Mouse (Mus musculus): ENCODE data around the gene Shbg.
"Not testable (repeated sequence)": the region's sequence is repeated elsewhere in the genome, so short reads cannot be mapped to it uniquely, and the experiment has no call there.

Gene Shbg

DNA sequence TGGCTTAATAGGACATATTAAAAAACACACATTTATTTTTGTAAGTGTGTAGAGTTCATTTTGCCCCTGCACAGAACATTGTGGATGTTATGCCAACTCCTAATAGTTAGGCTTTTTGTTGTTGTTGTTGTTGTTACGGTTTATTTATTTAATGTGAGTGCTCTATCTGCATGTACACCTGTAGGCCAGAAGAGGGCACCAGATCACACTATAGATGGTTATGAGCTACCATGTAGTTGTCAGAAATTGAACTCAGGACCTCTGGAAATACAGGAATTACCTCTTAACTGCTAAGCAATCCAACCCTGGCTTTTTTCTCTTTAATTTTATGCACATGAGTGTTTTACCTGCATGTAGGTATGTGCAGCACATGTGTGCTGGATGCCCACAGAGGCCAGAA, 12.1 kb upstream of the Shbg start:
- peak; percentile 62 for DNase-seq

GRCm38 (mm10) chr11:69628286-69628685, 10.6 kb upstream of the Shbg start:
- peak; percentile 90 for DNase-seq

DNA sequence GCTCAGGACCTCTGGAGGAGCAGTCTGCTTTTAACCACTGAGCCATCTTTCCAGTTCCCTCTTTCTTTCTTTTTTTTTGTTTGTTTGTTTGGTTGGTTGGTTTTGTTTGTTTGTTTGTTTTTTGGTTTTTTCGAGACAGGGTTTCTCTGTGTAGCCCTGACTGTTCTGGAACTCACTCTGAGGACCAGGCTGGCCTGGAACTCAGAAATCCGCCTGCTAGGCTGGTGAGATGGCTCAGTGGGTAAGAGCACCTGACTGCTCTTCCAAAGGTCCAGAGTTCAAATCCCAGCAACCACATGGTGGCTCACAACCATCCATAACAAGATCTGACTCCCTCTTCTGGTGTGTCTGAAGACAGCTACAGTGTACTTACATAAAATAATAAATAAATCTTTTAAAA, 6.6 kb upstream of the Shbg start:
- not testable (repeated sequence) for DNase-seq

DNA sequence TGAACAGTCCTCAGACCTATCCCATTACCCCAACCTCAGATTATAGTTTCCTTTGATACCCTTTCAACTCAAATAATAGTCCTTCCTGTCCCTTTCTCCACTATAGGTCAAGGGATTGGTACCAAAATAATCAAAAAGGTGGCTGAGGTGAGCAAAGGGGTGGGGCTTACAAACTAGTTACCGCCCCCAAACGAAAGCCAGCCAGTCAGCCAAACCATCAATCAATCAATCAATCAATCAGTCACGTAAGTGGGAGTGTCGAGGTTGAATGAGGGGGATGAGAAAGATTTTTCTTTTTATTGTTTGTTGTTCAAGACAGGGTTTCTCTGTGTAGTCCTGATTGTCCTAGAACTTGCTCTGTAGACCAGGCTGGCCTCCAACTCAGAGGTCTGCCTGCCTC, 5.3 kb upstream of the Shbg start:
- no peak for DNase-seq

DNA sequence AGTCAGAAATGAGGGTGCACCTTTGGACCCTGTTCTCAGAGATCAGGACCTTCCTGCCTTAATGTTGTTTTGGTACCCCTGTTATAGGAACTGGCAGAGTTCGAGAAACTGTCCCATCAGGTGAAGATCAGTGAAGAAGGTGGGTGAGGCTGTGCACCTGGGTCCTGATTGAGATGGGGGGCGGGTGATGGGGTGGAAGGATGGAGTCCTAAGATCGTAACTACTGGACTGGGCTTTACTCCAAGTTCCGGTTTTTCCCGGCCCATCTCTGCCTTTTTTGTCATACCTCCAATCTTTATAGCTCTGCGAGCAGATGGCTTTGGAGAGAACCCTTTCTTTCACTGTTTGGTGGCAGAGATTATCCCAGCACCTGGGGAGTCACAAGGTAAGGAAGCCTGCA, 4.7 kb upstream of the Shbg start:
- DNase-seq, result peak; percentile 73

- DNase-seq, result peak; percentile 65
These were observed 4.0 kb upstream of the Shbg start, which contains the start of gene Sat2 for GRCm38 (mm10) chr11:69621571-69622268. Gene Sat2, plus strand, starts transcription at chr11:69622024.

DNA sequence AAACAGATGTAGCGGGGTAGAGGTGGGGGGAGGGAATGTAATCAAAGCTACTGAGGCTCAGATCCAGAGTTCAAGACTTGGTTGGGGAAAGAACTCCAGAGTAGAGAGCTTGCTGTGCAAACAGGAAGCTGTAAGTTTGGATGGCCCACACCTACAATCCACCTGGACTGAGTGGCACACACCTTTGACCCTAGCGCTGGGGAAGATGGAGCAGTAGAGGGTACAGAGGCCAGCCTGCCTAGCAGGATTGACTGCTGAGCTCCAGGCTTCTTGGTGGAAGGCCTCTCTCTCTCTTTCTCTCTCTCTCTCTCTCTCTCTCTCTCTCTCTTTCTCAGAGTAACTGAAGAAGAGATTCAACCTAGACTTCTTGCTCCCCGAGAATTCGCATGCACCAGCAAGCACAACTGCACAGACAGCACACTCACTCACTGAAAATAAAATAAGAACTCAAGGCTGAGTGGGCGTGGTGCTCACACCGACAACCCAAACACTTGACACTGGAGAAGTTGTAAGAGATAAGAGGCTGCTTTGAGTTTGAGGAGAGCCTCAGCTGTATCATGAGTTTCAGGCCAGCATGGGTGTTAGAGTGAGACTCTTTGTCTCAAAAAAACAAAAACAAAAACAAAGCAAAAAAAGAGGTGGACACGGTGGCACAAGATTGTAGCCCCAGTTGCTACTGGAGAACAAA, 2.8 kb upstream of the Shbg start:
- DNase-seq, result no peak

- no peak for DNase-seq
These were observed 924 bp downstream of the Shbg start for GRCm38 (mm10) chr11:69616781-69617180.

DNA sequence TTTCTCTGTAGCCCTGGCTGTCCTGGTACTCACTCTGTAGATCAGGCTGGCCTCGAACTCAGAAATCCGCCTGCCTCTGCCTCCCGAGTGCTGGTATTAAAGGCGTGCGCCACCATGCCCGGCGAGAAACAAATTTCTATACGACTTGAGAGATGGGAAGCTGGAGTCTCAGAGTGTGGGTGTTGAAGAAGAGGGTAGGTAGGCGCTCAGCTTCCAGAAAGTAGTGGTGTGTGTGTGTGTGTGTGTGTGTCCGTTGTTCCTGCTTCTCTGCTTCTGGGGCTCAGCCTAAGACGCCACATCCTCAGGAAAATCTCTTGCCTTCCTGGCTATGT, 3.5 kb downstream of the Shbg start:
- not testable (repeated sequence) for DNase-seq

GRCm38 (mm10) chr11:69613553-69614256, 4.0 kb downstream of the Shbg start:
- DNase-seq, result peak; percentile 91

DNA sequence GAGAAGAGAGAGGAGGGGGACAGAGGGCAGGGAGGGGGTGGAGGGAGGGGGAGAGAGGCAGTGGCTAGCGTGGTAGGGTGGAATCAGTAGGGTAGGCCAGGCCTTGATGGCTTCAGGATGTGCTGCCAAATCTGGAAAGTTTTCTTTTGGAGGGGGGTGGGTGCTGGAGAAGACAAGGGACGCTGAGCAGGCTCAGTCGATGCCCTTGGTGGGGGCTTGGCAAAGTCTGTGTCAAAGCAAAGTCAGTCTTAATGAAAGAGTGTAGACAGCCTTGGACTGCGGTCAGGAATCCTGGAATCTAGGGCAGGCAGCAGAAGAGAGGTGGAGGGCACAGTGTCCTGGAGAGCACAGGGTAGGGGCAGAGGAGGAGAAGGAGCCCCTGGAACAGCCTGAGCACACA, 6.8 kb downstream of the Shbg start:
- no peak for DNase-seq

DNA sequence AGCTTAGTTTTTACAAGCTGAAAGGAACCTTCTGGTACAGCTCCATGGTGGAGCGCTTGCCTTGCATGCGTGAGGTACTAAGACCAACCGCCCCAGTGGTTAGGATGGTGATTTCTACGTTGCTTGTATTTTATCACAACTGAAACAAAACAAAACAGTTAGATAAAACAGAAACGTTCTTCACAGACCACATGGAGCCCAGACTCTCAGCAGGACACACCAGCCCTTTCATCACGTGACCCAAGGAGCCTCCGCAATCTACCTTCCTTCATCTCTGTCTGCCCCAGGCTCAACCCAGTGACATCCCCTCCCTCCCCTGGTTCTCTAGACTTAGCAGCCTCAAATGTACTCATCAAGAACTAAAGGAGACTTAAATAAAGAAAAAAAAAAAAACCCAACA, 8.3 kb downstream of the Shbg start:
- DNase-seq, result no peak

GRCm38 (mm10) chr11:69608525-69608924, 9.2 kb downstream of the Shbg start:
- DNase-seq, result no peak

DNA sequence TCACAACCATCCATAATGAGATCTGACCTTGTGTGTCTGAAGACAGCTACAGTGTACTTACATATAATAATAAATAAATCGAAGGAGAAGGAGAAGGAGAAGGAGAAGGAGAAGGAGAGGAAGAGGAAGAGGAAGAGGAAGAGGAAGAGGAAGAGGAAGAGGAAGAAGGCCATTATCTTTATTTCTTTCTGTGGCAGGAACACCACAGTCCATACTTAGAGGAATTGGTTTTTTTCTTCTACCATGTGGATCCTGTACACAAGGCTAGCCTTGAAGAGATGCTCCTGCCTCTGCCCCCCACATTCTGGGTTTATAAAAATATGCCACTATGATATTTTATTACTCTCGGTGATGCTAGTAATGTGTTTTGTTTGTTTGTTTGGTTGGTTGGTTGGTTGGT, 10.9 kb downstream of the Shbg start:
- DNase-seq, result no peak

DNA sequence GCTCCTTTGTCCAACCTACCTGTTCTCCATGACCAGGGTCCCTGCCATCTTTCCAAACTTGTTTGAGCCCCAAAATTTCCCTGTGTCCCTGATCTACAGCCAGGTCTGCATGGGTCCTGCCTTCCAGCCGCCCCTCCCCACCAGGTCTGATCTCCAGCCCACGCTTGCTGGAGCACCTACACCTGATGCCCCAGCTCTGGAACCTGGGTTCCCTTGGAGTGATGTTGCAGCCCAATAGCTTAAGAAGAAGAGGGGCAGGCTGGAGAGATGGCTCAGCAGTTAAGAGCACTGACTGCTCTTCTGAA, 11.3 kb downstream of the Shbg start:
- no peak for DNase-seq

GRCm38 (mm10) chr11:69605726-69606490, 11.8 kb downstream of the Shbg start, which contains the start of gene Atp1b2:
Gene Atp1b2, minus strand, starts transcription at chr11:69605942.
- peak; percentile 91 for DNase-seq

DNA sequence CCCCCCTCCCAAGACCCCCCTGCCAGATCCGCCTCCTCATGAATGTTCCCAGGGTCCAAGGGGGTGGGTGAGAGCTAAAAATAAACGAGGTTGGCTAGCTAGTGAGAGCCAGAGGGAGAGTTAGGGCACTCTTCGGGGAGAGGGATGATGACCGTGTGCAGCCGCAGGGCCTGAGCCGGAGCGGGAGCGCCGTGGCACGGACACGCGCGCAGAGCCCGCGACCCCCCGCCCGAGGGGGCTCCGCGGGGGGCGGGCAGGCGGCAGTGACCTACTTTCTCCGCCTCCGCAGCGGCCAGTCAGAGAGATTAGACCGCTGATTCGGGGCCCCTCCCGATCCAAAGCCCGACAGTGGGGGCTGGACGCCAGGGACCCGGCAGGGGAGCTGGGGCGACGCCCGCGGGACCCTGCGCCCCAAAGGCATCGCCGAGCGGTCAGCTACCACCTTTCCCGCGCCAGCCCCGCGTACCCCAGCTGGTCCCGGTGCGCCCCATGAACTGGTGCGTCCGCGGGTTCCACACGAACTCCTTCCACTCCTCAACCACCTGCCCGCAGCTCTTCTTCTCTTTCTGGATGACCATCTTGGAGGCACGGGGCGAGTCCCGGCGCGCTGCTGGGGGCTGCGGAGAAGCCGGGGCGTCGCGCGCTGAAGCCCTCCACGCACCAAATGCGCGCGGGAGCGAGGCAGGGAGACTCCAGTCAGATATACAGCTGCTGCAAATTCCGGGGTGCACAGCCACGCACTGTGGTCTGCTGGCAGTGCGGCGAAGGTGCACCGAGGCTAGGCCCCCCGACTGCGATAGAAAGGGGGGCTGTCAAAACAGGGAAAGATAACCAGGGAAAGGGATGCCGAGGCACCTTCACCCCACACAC, 12.7 kb downstream of the Shbg start:
- peak; percentile 85 for DNase-seq

DNA sequence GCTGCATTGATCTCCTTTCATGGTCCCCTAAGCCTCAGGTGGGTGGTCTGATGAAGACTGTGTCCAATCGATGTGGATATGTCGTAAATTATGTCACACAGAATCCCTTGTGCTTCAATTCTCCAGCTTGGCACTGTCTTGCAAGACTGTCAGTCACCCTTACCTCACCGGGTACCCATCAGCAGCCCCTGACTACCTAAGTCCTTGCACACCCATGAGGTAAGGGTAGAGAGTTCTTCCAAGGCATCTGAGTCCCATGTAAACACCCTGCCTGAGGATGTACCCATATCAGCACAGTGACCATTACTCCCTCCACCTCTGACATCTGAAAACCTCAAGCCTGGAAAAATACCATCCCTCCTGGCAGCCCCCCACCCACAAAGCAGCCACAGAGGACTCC, 13.4 kb downstream of the Shbg start:
- no peak for DNase-seq

DNA sequence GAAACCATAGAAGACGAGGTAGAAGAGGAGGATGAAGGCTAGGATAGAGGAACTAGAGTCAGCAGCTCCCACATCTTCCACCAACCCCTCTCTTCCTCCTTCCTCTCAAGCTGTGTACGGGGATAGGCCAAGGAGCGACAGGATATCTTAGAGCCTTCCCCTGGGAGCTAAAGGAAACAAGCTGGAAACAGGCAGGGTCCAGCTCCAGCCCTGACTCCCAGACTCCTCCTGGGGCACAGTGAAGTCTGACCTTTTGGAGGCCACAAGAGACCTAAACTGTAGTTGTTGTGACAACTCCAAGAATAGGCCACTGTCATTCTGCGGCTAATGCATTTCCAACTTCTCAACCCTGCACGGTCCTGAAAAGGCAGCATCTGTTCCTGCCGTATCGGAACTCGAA, 14.2 kb downstream of the Shbg start:
- no peak for DNase-seq

DNA sequence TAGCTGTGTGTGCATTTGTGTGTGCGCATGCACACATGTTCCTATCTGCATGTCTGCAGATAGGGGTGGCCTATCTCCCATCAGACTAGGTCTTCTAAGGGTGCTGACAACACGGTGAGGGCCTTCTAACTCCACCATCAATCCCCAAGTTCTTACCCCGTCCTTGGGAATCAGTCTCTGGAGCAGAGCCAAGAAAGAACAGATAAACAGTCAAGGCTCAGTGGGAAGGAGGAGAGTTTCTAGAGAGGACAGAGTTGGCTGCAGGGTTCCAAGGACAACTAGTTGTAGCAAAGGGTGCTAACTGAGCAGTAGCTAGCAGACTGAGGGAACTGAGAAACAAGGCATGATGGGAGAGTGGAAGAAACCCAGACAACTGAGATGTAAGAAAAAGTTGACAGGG, 15.9 kb downstream of the Shbg start:
- DNase-seq, result no peak

DNA sequence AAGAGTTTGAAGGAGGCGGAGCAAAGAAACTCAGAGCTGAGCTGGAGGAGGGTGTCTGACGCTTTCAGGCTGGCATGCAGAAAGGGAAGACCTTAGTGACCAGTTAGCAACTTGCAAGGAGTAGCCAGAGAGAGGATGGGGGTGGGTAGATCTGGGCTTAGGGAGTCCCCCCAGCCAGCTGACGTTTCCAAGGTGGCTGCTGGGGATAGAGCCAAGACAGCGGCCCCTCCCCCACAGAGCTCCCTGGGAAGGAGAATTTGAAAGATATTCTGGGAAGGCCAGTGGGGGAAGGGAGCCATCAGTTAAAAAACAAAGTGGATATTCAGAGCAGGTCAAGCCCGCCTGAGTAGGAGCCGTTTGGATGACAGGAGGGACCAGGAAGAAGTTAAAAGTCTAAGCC, 17.6 kb downstream of the Shbg start:
- no peak for DNase-seq

GRCm38 (mm10) chr11:69599436-69599835, 18.3 kb downstream of the Shbg start:
- no peak for DNase-seq

- DNase-seq, result no peak
These were observed 22.9 kb downstream of the Shbg start for GRCm38 (mm10) chr11:69594853-69595252.
